8 mouse cellular contexts compared by ENCODE assay signal in the genomic region with DNA sequence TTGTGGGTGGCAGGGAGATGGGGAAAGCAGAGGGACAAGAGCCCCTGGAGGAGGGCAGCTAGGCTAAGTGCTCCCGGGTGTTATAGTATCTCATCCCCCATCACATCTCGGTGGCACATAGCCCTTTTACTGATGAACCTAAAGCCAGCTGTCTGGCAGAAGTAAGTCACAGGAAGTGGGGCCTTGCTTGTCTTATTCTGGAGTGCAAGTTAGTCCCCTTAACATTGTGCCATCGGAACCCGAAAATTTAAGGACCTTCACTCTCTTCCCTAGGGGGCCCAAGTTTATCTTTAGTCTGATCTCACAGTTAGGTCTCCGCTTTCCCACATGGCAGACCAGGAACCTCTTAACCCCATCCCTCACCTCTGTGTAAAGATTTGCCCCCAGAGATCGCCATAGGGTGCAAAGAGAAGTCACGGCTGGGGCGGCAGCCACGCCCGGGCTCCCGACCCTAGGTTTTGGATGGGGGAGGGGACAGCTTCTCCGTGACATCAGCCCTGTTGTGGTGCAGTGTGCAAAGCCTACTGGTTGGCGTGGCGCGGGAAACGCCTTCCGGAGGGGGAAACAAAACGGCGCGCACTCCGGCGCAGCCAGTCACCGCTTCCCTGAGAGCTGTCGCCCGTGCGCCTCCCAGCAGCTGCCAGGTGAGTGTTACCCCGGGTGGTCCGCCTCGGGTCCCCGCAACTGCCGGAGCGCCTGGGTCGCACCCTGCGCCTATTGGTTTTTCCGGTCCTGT. TPM values are rescaled to one million over a fixed set of nuclear protein-coding genes. Genes with fewer than 3 reads are reported as not detected.
DNase-seq lines count a peak whose midpoint lies in the region; ATAC-seq and TF ChIP-seq lines count a peak whose summit lies in the region.

No protein-coding gene starts in this region.

- intact Hi-C loops in left cerebral cortex, postnatal 14 days (cut with DNase I): loop anchor here (10.0 kb wide), 1 partner anchor 216 kb away; no protein-coding TSS in a partner anchor

- H3K4me1 ChIP-seq in cortical plate, adult 2 months (ENCODE audit: control insufficient read depth, insufficient read depth, low read length): no peaks in the 10 kb centered on the region; the same call in 1 of the 2 replicates

- TF ChIP-seq CTCF in cortical plate, adult 2 months (IDR thresholded peaks at IDR 0.05; ENCODE audit: extremely low read depth, insufficient read depth, low read length): no peak

- peak; percentile 86 for ATAC-seq in megakaryocyte-erythroid progenitor cell, adult 5-6 weeks (replicated peaks; ENCODE audit: low FRiP score, low TSS enrichment, poor library complexity, severe bottlenecking)

- H3K27ac ChIP-seq in cortical plate, adult 2 months (ENCODE audit: insufficient read depth, low read length): peak overlapping the region; percentile 47

- DNase-seq in adrenal gland, adult (ENCODE audit: inconsistent age in 2 of 2, low spot score in 1 of 2): peak; percentile 87 to 94
- DNase-seq in gastrocnemius, postnatal 10 days: peak; percentile 82
- peak; percentile 96 for DNase-seq in induced T-regulatory cell, adult 2 months (ENCODE audit: low read depth)
- DNase-seq in left cerebral cortex, postnatal 14 days (ENCODE audit: low spot score in 2 of 2): peak; percentile 79 to 83
- DNase-seq in right cerebral cortex, postnatal 14 days: peak; percentile 81
- peak; percentile 80 for DNase-seq in urinary bladder, postnatal 25 days (ENCODE audit: low spot score)

- TF ChIP-seq POLR2A in cortical plate, adult 2 months (IDR thresholded peaks at IDR 0.05; ENCODE audit: extremely low read depth, insufficient read depth, low read length): peak; percentile 81; the same call in 1 of the 2 replicates

- H3K4me3 ChIP-seq in cortical plate, adult 2 months (ENCODE audit: insufficient read depth, low read length): peak overlapping the region; percentile 45

RNA-seq across cellular contexts. Expression of a gene that starts 8.9 kb away (rescaled TPM):
- polyA plus RNA-seq in cortical plate, adult 2 months (2012; rRNA removed): 346 and 369 TPM in 2 replicates
- 10 to 100 TPM; 63.5 to 70.3 TPM for total RNA-seq in gastrocnemius, postnatal 10 days (2021)
- 100 to 1,000 TPM; 133 to 136 TPM for total RNA-seq in left cerebral cortex, postnatal 14 days (2021)
- total RNA-seq in megakaryocyte-erythroid progenitor cell, adult 5-6 weeks (2014; fragmentation: Nextera tagmentation): 77.6 and 100 TPM in 2 replicates
- 91.4 and 112 TPM in 2 replicates for total RNA-seq in megakaryocyte-erythroid progenitor cell, adult 5-6 weeks (2017)

RNA-seq across cellular contexts. Expression of a gene that starts 37.1 kb away (rescaled TPM):
- polyA plus RNA-seq in cortical plate, adult 2 months (2012; rRNA removed): 55.8 and 57.3 TPM in 2 replicates
- total RNA-seq in gastrocnemius, postnatal 10 days (2021): 10 to 100 TPM; 24.1 to 36.7 TPM
- 10 to 100 TPM; 15.0 to 16.6 TPM for total RNA-seq in left cerebral cortex, postnatal 14 days (2021)
- 1.8 and 7.6 TPM in 2 replicates for total RNA-seq in megakaryocyte-erythroid progenitor cell, adult 5-6 weeks (2014; fragmentation: Nextera tagmentation)
- 0.94 and 2.1 TPM in 2 replicates for total RNA-seq in megakaryocyte-erythroid progenitor cell, adult 5-6 weeks (2017)

RNA-seq across cellular contexts. Expression of a gene that starts 50.4 kb away (rescaled TPM):
- polyA plus RNA-seq in cortical plate, adult 2 months (2012; rRNA removed): 17.4 and 18.8 TPM in 2 replicates
- total RNA-seq in gastrocnemius, postnatal 10 days (2021): 100 to 1,000 TPM; 162 to 214 TPM
- 1 to 10 TPM; 2.3 to 2.5 TPM for total RNA-seq in left cerebral cortex, postnatal 14 days (2021)
- 5.4 TPM in 1 of 2 replicates, not detected in the other for total RNA-seq in megakaryocyte-erythroid progenitor cell, adult 5-6 weeks (2014; fragmentation: Nextera tagmentation)
- 0.46 TPM in 1 of 2 replicates, not detected in the other for total RNA-seq in megakaryocyte-erythroid progenitor cell, adult 5-6 weeks (2017)

Comparison
In these comparisons a context has a peak if more than half of its experiments do, and no peak if none do; other contexts are left out.
1. Peak in every context shown above with its lines: DNase-seq, ATAC-seq, H3K4me3 ChIP-seq and H3K27ac ChIP-seq.
2. RNA of a gene that starts 50.4 kb away (total RNA-seq): 162 to 214 TPM in gastrocnemius, postnatal 10 days; 0.46 to 5.4 TPM in megakaryocyte-erythroid progenitor cell, adult 5-6 weeks and 2.3 to 2.5 TPM in left cerebral cortex, postnatal 14 days; every median in the first group is over 10 times any median in the second.